Mouse (Mus musculus): ENCODE results near the gene Slc9a3r1. TPM values are rescaled to one million over a fixed set of nuclear protein-coding genes. Genes with fewer than 3 reads are reported as not detected.

Gene Slc9a3r1
- polyA plus RNA-seq, 1 experiment from 2014 or later = 88.7 TPM

- H3K9me3 ChIP-seq (replicated peaks; ENCODE audit: control insufficient read depth, low read length) = no peaks in the 10 kb centered on the region
- H3K4me3 ChIP-seq (ENCODE audit: low read depth, low read length) = no peak overlapping the region
- H3K4me2 ChIP-seq (ENCODE audit: low read depth, low read length) = no peak overlapping the region
- 0 out of 2 replicates have a peak overlapping the region, but pooled peaks have one; percentile 2 for H3K27ac ChIP-seq (ENCODE audit: low read length)
- H3K36me3 ChIP-seq (ENCODE audit: control insufficient read depth, insufficient read depth) = no peaks in the 10 kb centered on the region
- ATAC-seq (ENCODE audit: low read depth) = no peak
- no peaks in the 10 kb centered on the region for H3K27me3 ChIP-seq (ENCODE audit: control insufficient read depth, insufficient read depth, low read depth, low read length)
- WGBS (ENCODE audit: insufficient replicate concordance) = 72% methylated on average over 7 of the region's 7 CpGs
- no peaks in the 10 kb centered on the region; the same call in 1 of the 2 replicates for H3K4me1 ChIP-seq (ENCODE audit: control insufficient read depth, low read depth, low read length)
- no peak overlapping the region for H3K9ac ChIP-seq (ENCODE audit: low read depth, low read length)
Observed at GRCm38 (mm10) chr11:115209958-115210357, 46.8 kb downstream of the Slc9a3r1 start.

DNA sequence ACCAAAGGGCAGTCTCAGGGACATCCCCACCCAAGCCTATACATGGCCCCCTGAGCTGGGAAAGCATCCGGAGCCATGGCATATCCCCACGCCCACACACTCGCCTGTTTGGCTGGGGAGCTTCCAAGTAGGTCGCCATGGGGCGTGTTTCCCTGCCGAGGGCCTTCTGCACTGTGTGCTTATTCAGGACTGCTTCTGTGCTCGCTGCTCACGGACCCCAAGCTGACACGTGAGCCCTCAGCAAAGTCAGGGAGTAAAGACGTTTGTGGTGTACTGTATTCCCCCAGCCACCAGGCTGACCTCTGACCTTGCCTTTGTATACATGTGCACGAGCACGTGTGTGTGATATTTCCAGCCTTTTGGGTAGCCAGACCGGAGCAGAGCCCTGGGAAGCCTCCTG lies 49.0 kb downstream of the Slc9a3r1 start:
- Histone ChIP-seq H3K4me3 (ENCODE audit: low read depth, low read length) (no peak overlapping the region), H3K27ac (ENCODE audit: low read length) (no peak overlapping the region), H3K36me3 (ENCODE audit: control insufficient read depth, insufficient read depth) (no peaks in the 10 kb centered on the region), H3K4me2 (ENCODE audit: low read depth, low read length) (no peak overlapping the region), H3K27me3 (ENCODE audit: control insufficient read depth, insufficient read depth, low read depth, low read length) (no peaks in the 10 kb centered on the region), H3K9ac (ENCODE audit: low read depth, low read length) (no peak overlapping the region), H3K4me1 (ENCODE audit: control insufficient read depth, low read depth, low read length) (no peaks in the 10 kb centered on the region; the same call in 1 of the 2 replicates), H3K9me3 (replicated peaks; ENCODE audit: control insufficient read depth, low read length) (no peaks in the 10 kb centered on the region)
- peak; percentile 43 for ATAC-seq (ENCODE audit: low read depth)
- WGBS (ENCODE audit: insufficient replicate concordance) = 55% methylated on average over 13 of the region's 13 CpGs

DNA sequence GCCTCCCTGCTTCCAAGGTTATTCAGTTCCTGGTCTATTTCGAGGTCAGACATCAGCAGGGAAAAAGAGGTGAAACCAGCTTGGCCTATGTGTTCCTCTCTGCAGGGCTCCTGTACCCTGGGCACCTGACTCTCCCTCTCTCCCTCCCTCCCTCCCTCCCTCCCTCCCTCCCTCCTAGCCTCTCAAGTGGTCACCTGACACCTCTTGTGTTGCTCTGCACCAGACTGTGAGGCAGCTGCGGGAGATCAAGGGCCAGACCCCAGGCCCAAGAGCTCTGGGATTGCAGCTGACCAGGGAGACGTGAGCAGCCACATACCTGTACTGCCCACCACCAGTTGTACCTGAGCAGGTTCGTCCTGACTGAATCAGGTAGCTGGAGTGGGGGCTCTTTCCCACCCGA lies 52.0 kb downstream of the Slc9a3r1 start:
- no peak overlapping the region for H3K27ac ChIP-seq (ENCODE audit: low read length)
- ATAC-seq (ENCODE audit: low read depth) = no peak
- no peak overlapping the region for H3K9ac ChIP-seq (ENCODE audit: low read depth, low read length)
- 49% methylated on average over 5 of the region's 5 CpGs for WGBS (ENCODE audit: insufficient replicate concordance)
- H3K4me3 ChIP-seq (ENCODE audit: low read depth, low read length) = no peak overlapping the region
- peaks cover 13% of the 10 kb centered on the region for H3K4me1 ChIP-seq (ENCODE audit: control insufficient read depth, low read depth, low read length)
- H3K9me3 ChIP-seq (replicated peaks; ENCODE audit: control insufficient read depth, low read length) = no peaks in the 10 kb centered on the region
- H3K36me3 ChIP-seq (ENCODE audit: control insufficient read depth, insufficient read depth) = no peaks in the 10 kb centered on the region
- H3K4me2 ChIP-seq (ENCODE audit: low read depth, low read length) = no peak overlapping the region
- no peaks in the 10 kb centered on the region for H3K27me3 ChIP-seq (ENCODE audit: control insufficient read depth, insufficient read depth, low read depth, low read length)

DNA sequence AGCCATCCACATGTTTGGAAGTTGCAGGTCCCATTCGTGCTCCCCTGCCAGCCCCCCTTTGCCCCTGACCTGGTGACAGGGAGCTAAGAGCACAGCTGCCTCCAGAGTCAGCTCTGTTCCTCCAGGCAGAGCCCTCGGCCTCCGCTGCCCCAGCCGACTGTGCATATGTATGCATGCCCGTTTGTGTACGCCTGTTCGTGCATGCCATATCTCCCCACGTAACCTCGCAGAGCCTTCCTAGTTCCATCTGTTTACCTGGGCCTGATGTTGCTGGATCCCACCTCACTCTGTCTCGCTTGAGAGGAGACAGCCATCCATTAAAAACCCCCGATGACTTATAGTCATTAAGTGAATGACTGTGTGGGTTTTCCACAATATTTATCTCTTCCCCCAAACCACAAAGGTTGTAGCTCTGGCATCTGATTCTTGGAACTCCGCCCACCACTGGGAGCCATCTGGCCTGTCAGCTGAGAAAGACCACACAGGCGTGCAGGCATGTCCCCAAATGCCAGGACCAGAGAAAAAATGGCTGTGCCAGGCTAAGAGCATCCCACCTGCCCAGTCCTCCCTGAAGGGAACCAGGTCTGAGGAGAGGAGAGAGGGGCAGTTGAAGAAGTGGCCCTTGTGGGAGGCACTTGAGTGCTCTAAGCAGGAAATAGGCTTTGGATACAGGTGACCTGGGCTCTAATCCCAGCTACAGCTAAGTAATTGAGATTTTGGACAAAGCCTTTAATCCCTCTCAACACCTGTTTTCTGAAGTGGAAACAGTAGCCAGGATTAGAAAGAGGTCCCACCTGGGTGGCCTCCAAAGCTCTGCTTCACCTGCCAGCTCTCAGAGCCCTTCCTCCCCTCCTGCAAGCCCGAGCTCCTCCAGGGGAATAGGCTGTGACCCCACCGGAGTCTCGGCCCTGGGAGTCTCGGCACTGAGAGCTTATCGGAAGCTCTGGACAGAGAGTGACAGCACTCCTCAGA lies 54.6 kb downstream of the Slc9a3r1 start:
- no peak overlapping the region for H3K27ac ChIP-seq (ENCODE audit: low read length)

GRCm38 (mm10) chr11:115219263-115219662 lies 56.1 kb downstream of the Slc9a3r1 start:
- H3K27me3 ChIP-seq (ENCODE audit: control insufficient read depth, insufficient read depth, low read depth, low read length) = no peaks in the 10 kb centered on the region
- no peaks in the 10 kb centered on the region for H3K9me3 ChIP-seq (replicated peaks; ENCODE audit: control insufficient read depth, low read length)
- H3K36me3 ChIP-seq (ENCODE audit: control insufficient read depth, insufficient read depth) = no peaks in the 10 kb centered on the region; the same call in 1 of the 2 replicates
- 37% methylated on average over 9 of the region's 9 CpGs for WGBS (ENCODE audit: insufficient replicate concordance)
- H3K27ac ChIP-seq (ENCODE audit: low read length) = peak overlapping the region; percentile 35
- peak; percentile 55 for ATAC-seq (ENCODE audit: low read depth)
- no peak overlapping the region for H3K9ac ChIP-seq (ENCODE audit: low read depth, low read length)
- H3K4me1 ChIP-seq (ENCODE audit: control insufficient read depth, low read depth, low read length) = peaks cover 13% of the 10 kb centered on the region
- H3K4me3 ChIP-seq (ENCODE audit: low read depth, low read length) = no peak overlapping the region
- H3K4me2 ChIP-seq (ENCODE audit: low read depth, low read length) = no peak overlapping the region

More for the DNA sequence above, 54.6 kb downstream of the Slc9a3r1 start:
- no peaks in the 10 kb centered on the region; the same call in 1 of the 2 replicates for H3K36me3 ChIP-seq (ENCODE audit: control insufficient read depth, insufficient read depth)
- H3K4me2 ChIP-seq (ENCODE audit: low read depth, low read length) = no peak overlapping the region
- no peak overlapping the region for H3K4me3 ChIP-seq (ENCODE audit: low read depth, low read length)
- no peak overlapping the region for H3K9ac ChIP-seq (ENCODE audit: low read depth, low read length)
- peaks cover 13% of the 10 kb centered on the region for H3K4me1 ChIP-seq (ENCODE audit: control insufficient read depth, low read depth, low read length)
- H3K9me3 ChIP-seq (replicated peaks; ENCODE audit: control insufficient read depth, low read length) = no peaks in the 10 kb centered on the region
- ATAC-seq (ENCODE audit: low read depth) = no peak
- no peaks in the 10 kb centered on the region for H3K27me3 ChIP-seq (ENCODE audit: control insufficient read depth, insufficient read depth, low read depth, low read length)
- WGBS (ENCODE audit: insufficient replicate concordance) = 43% methylated on average over 18 of the region's 18 CpGs

DNA sequence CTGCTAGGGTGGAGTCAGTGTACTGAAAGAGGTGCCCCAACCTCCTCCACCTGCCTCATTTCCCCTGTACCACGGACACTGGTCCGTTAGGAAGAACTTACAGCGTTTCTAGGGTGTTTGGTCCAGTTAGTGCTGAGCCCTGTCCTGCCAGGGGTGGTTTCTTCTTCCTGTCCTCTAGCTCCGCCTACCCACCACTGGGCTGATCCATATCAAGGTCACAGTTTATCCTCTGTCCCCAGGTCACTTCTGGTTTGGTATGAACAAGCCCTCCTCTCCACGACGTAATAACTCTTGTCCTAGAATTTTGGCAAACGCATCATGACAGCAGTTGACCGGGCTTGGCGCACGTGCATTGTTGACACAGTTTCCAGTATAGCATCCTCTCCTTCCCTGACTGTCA lies 56.5 kb downstream of the Slc9a3r1 start:
- Histone ChIP-seq H3K4me2 (ENCODE audit: low read depth, low read length) (no peak overlapping the region), H3K9ac (ENCODE audit: low read depth, low read length) (no peak overlapping the region), H3K27me3 (ENCODE audit: control insufficient read depth, insufficient read depth, low read depth, low read length) (no peaks in the 10 kb centered on the region), H3K4me3 (ENCODE audit: low read depth, low read length) (no peak overlapping the region), H3K4me1 (ENCODE audit: control insufficient read depth, low read depth, low read length) (peaks cover 13% of the 10 kb centered on the region), H3K27ac (ENCODE audit: low read length) (peak overlapping the region; percentile 35), H3K9me3 (replicated peaks; ENCODE audit: control insufficient read depth, low read length) (no peaks in the 10 kb centered on the region), H3K36me3 (ENCODE audit: control insufficient read depth, insufficient read depth) (no peaks in the 10 kb centered on the region; the same call in 1 of the 2 replicates)
- 59% methylated on average over 10 of the region's 10 CpGs for WGBS (ENCODE audit: insufficient replicate concordance)
- ATAC-seq (ENCODE audit: low read depth) = peak; percentile 19; the same call in 1 of the 2 replicates

- Histone ChIP-seq H3K9ac (ENCODE audit: low read depth, low read length) (no peak overlapping the region), H3K27ac (ENCODE audit: low read length) (no peak overlapping the region), H3K4me3 (ENCODE audit: low read depth, low read length) (no peak overlapping the region), H3K36me3 (ENCODE audit: control insufficient read depth, insufficient read depth) (no peaks in the 10 kb centered on the region; the same call in 1 of the 2 replicates), H3K4me2 (ENCODE audit: low read depth, low read length) (no peak overlapping the region), H3K27me3 (ENCODE audit: control insufficient read depth, insufficient read depth, low read depth, low read length) (no peaks in the 10 kb centered on the region), H3K4me1 (ENCODE audit: control insufficient read depth, low read depth, low read length) (peaks cover 13% of the 10 kb centered on the region), H3K9me3 (replicated peaks; ENCODE audit: control insufficient read depth, low read length) (no peaks in the 10 kb centered on the region)
- ATAC-seq (ENCODE audit: low read depth) = no peak
- WGBS (ENCODE audit: insufficient replicate concordance) = 58% methylated on average over 12 of the region's 12 CpGs
Observed at GRCm38 (mm10) chr11:115222077-115222476, 58.9 kb downstream of the Slc9a3r1 start.

GRCm38 (mm10) chr11:115222570-115222969 lies 59.4 kb downstream of the Slc9a3r1 start:
- Histone ChIP-seq H3K36me3 (ENCODE audit: control insufficient read depth, insufficient read depth) (no peaks in the 10 kb centered on the region; the same call in 1 of the 2 replicates), H3K27me3 (ENCODE audit: control insufficient read depth, insufficient read depth, low read depth, low read length) (no peaks in the 10 kb centered on the region), H3K4me2 (ENCODE audit: low read depth, low read length) (no peak overlapping the region), H3K9ac (ENCODE audit: low read depth, low read length) (no peak overlapping the region), H3K9me3 (replicated peaks; ENCODE audit: control insufficient read depth, low read length) (no peaks in the 10 kb centered on the region), H3K4me1 (ENCODE audit: control insufficient read depth, low read depth, low read length) (peaks cover 13% of the 10 kb centered on the region), H3K4me3 (ENCODE audit: low read depth, low read length) (no peak overlapping the region), H3K27ac (ENCODE audit: low read length) (no peak overlapping the region)
- WGBS (ENCODE audit: insufficient replicate concordance) = 59% methylated on average over 5 of the region's 5 CpGs
- ATAC-seq (ENCODE audit: low read depth) = no peak

DNA sequence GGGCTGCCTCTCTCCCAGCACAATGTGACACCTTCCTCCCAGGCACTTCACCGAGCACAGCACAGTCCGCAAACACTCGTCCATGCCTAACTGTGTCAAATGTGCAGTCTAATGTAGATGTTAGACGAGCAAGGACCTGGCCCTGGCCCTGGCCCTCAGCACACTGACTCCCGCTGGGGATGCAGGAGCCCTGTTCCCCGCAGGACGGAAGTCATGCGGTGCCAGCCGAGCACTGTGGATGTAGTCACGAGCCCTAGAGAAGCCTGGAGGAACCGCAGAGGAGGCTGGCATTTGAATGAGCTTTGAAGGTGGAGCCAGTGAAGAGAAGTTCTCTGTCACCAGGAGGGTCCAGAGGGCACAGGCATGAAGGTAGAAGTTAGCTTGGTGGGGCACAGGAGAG lies 60.3 kb downstream of the Slc9a3r1 start:
- 38% methylated on average over 11 of the region's 11 CpGs for WGBS (ENCODE audit: insufficient replicate concordance)
- no peaks in the 10 kb centered on the region for H3K9me3 ChIP-seq (replicated peaks; ENCODE audit: control insufficient read depth, low read length)
- no peak overlapping the region for H3K27ac ChIP-seq (ENCODE audit: low read length)
- no peak for ATAC-seq (ENCODE audit: low read depth)
- no peak overlapping the region for H3K4me3 ChIP-seq (ENCODE audit: low read depth, low read length)
- peaks cover 11% of the 10 kb centered on the region for H3K4me1 ChIP-seq (ENCODE audit: control insufficient read depth, low read depth, low read length)
- H3K36me3 ChIP-seq (ENCODE audit: control insufficient read depth, insufficient read depth) = no peaks in the 10 kb centered on the region; the same call in 1 of the 2 replicates
- no peak overlapping the region for H3K9ac ChIP-seq (ENCODE audit: low read depth, low read length)
- H3K4me2 ChIP-seq (ENCODE audit: low read depth, low read length) = no peak overlapping the region
- no peaks in the 10 kb centered on the region for H3K27me3 ChIP-seq (ENCODE audit: control insufficient read depth, insufficient read depth, low read depth, low read length)

All from liver, embryonic 16.5 days (tissue).